Mouse (Mus musculus): Measurements from ENCODE around the gene Meox1.

DNA sequence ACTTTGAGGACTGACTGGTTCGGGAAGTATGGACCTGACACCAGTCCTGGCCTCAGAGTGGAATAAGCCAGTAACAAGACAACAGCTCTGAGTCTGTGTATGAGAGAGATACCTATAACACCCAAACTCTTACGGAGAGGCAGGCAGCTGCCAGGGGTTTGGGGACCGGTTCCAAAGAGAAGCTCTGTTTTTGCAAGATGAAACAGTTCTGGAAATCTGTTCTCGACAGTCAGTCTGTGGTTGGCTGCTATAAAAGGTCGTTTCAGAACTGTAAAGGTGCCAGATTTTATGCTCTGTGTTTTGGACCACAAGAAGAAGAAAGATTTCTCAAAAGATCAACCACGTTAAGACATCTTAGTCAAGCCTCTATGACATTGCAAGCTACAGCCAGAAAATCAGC is 5.4 kb downstream of the Meox1 start:
- no peak for TF ChIP-seq CTCF (IDR thresholded peaks at IDR 0.05; ENCODE audit: low read depth)
- TF ChIP-seq EP300 (optimal IDR thresholded peaks at IDR 0.05), result no peak

Data from stomach, postnatal 0 days (tissue).